Mouse (Mus musculus) 3134 (cell line): ENCODE results near the gene Polr3gl.

ENCODE experiments used
- DNase-seq: peaks from one replicate; pipeline ENCODE4 v3.0.0-alpha.2; 2011; ENCODE audit warnings: low spot score; ENCODE audit not compliant: insufficient read length; ENCODE audit errors: extremely low read depth

Gene Polr3gl

GRCm38 (mm10) chr3:96573611-96574511 is 20.1 kb downstream of the Polr3gl start:
- no peak for DNase-seq

- no peak for DNase-seq
Observed at GRCm38 (mm10) chr3:96571896-96572698, 21.9 kb downstream of the Polr3gl start.

DNA sequence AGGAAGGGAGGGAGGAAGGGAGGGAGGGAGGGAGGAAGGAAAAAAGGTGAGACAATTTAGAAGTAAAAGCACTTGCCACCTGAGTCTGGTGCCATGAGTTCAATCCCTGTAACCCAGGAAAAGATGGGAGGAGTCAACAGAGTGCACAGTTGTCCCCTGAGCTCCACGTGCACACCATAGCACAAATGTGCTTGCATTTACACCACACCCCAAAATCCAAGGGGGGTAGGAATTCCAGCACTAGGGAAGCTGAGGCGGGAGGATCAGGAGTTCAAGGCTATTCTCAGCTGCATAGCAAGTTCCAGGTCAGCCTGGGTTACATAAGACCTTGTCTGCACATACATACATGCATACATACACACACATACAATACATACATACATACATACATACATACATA is 22.6 kb downstream of the Polr3gl start:
- DNase-seq = no peak

GRCm38 (mm10) chr3:96570643-96571042 is 23.3 kb downstream of the Polr3gl start:
- DNase-seq = no peak

GRCm38 (mm10) chr3:96569966-96570605 is 23.9 kb downstream of the Polr3gl start:
- no peak for DNase-seq

GRCm38 (mm10) chr3:96569506-96569905 is 24.5 kb downstream of the Polr3gl start:
- DNase-seq = no peak

DNA sequence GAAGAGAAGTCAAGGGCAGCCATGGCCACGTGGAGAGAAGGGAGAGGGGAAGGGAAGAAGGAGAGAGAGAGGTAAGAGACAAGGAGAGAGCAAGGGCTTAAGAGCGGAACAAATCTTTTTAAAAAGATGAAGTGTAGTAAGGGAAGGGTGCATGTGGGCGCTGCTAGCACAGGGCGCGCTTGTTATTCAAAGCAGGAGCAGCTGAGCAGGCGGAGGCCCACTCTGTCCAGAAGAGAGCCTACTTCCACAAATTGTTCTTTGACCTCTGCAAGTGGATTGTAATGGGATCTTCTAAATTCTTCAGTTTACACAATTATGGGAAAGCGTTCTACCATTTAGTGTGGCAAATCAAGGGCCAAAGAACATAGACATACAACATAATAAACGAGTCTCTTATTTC is 25.4 kb downstream of the Polr3gl start:
- no peak for DNase-seq

DNA sequence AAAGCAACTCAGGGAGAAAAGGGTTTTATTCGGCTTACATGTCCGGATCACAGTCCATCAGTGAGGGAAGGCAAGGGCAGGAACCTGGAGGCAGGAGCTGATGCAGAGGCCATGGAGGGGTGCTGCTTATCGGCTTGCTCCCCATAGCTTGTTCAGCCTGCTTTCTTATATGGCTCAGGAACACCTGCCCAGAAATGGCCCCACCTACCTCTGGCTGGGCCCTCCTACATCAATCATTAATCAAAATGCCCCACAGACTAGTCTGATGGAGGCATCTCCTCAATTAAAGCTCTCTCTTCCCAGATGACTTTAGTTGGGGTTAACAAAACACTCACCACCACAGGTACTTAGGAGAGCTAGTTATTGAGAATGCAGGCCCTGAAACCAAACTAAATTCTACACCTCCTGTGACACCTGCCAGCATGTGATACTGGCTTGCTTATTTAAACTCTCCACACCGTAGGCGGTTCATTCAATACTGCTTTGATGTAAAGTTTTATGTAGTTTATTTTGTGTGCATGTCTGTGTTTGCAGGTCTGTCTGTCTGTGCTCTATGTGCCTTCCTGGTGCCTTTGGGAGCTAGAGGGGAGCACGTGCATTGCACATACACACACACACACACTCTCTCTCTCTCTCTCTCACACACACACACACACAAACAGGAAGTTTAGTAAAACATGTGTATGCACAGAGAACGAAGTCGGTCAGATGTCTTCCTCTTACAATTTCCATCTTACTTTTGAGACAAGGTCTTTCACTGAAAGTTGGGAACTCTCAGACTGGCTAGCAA is 27.1 kb downstream of the Polr3gl start:
- DNase-seq = no peak

- no peak for DNase-seq
Observed at GRCm38 (mm10) chr3:96565105-96565504, 28.9 kb downstream of the Polr3gl start.

DNA sequence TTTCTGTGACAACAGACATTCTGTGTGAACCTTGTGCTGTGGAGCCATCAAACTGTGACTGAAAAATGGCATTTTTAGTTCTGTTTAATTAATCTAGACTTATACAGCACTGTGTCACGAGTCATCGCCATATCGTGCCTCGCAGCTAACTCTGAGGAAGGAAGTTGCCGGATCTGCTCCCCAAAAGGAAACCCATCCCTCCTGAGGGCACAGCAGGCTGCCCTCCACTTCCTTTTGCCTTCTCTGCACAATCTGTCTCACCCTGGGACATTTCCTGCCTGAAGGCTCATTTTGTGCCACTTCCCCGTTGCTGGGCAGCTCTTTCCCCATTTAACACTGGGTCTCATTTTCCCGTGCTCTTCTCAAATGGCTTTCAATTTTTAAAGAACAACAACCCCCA is 29.3 kb downstream of the Polr3gl start:
- DNase-seq = no peak

- no peak for DNase-seq
Observed at GRCm38 (mm10) chr3:96563911-96564632, 29.9 kb downstream of the Polr3gl start.

- no peak for DNase-seq
Observed at GRCm38 (mm10) chr3:96563267-96563666, 30.7 kb downstream of the Polr3gl start.

GRCm38 (mm10) chr3:96561946-96562681 is 31.9 kb downstream of the Polr3gl start:
- no peak for DNase-seq

DNA sequence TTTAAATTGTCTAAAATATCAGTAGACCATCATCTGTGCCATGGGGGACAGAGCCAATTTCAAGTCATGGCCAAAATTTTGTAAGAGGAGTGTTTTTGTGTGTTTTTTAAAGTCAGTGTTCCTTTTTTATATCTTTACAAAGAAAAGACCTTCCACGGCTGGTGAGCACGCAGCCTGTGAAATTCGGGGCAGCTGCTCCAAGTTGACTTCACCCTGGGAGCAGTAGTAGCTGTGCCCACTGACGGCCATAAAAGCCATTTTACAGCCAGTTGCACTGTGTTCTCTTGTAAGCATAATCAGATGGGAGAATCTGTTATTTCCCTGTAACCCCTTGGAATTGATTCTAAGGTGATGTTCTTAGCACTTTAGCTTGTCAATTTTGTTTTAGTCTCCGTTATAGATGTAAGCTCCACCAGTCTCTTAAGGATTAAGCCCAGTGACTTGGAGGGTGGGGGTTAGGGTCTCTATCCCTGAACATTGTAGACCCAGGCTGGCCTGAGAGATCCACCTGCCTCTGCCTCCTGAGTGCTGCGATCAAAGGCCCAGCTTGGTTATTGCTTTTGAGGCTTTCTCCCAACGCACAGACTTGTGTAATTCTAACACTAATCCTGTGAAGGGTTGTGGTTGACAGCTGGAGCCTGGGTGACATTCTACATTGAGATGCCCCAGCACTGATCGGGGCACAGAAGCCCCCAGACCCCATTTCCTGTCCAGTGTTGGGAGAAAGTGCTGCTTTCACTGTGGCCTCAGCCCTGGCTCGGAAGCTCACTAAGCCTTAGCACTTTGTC is 32.9 kb downstream of the Polr3gl start:
- no peak for DNase-seq

DNA sequence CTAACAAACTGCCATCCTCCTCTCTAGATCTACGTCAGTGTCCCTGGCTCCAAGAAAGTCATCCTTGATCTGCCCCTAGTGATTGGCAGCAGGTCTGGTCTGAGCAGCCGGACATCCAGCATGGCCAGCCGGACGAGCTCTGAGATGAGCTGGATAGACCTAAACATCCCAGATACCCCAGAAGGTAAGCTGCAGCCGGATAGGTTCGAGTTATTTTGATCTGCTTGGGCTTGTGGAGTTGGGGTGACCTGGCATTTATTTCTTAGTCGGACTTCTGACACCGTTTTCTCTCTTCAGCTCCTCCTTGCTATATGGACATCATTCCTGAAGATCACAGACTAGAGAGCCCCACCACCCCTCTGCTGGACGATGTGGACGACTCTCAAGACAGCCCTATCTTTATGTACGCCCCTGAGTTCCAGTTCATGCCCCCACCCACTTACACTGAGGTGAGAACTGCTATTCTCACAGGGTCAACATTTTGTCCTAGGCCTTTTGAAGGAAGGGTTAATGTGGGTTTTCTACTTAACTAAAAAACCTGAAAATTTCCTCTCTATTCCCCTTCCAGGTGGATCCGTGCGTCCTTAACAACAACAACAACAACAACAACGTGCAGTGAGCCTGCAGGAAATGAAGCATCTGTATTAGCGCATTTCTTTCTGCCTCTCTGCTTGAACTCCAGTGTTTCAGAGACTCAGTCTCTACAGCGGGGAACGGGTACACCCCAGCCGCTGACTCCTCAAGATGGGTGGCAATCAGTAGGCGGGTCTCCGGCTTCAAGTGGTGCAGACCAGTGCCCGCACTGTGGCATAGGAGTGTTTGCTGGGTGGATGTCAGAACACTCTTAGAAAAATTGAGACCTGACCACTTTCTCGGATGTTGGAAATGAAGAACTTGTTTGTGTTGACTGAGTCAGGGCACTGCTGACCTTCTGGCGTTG is 33.8 kb downstream of the Polr3gl start:
- no peak for DNase-seq

- DNase-seq = no peak
Observed at GRCm38 (mm10) chr3:96559398-96559910, 34.5 kb downstream of the Polr3gl start.

- DNase-seq = no peak
Observed at GRCm38 (mm10) chr3:96558668-96559196, 35.2 kb downstream of the Polr3gl start.
